Mouse (Mus musculus) testis, adult 2 months (tissue): ENCODE results near the gene Leprot.

Experiments used
- CTCF ChIP-seq: fragments of 200-500 bp; IDR thresholded peaks from 2 replicates; pipeline ENCODE4 v1.5.1; 2012; ENCODE audit warnings: low read depth, mild to moderate bottlenecking, inconsistent platforms, low read length, moderate library complexity; ENCODE audit not compliant: control insufficient read depth, insufficient read depth, insufficient replicate concordance
- POLR2A ChIP-seq: fragments of 200-500 bp; IDR thresholded peaks from 2 replicates; pipeline ENCODE4 v1.6.1; 2012; ENCODE audit warnings: low read depth, mild to moderate bottlenecking, inconsistent platforms, low read length, moderate library complexity; ENCODE audit not compliant: control insufficient read depth

GRCm38 (mm10) chr4:101621241-101621640, 26.3 kb upstream of the Leprot start:
- TF ChIP-seq POLR2A = no peak
- TF ChIP-seq CTCF = no peak
